Mouse (Mus musculus): ENCODE measurements around the gene Ifi47. TPM values are rescaled to one million over a fixed set of nuclear protein-coding genes. Genes with fewer than 3 reads are reported as not detected.

Ifi47 gene
- polyA plus RNA-seq (2012; ENCODE audit: low replicate concordance) = 8.0 and 8.1 TPM in 2 replicates

GRCm38 (mm10) chr11:49076001-49076757 lies at the start of gene Ifi47:
Gene Ifi47 (plus strand): TSS chr11:49076587.

DNA sequence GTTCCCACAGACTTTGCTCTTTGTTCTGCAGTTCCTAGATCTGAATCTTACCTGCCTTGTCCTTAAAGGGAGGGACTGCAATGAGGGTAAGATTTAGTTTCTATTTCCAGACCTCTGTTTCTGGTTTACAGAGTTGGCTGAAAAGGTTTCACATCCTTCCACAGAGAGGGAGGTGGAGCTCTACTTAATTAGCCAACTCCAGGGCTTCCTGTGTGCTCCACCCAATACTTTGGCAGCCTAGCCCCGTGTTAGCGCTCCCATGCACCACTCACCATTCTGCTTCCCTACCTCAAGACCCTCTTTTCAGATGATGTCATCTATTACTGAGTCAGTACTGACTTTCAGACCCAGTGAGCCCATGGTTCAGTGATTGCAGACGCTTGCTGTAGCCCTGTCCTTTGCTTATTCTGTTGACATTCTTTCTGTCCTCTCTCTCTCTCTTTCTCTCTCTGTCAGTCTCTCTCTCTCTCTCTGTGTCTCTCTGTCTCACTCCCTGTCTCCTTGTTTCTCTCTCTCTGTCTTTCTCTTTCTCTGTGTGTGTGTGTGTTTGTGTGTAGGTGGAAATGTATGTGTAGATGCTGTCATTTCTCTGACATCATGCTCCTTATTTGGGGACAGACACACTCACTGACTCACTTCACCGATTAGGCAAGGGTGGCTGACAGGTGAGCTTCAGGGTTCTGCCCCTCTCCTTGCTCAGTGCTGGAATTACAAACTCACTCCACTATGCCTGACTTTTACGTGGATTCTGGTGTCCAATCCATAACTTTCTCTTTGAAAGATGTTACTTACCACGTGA lies 25.1 kb upstream of the Ifi47 start, which contains the start of gene 9930111J21Rik2:
TSS of gene 9930111J21Rik2 (minus strand) at position 150 of the 799 bp plus-strand sequence.

DNA sequence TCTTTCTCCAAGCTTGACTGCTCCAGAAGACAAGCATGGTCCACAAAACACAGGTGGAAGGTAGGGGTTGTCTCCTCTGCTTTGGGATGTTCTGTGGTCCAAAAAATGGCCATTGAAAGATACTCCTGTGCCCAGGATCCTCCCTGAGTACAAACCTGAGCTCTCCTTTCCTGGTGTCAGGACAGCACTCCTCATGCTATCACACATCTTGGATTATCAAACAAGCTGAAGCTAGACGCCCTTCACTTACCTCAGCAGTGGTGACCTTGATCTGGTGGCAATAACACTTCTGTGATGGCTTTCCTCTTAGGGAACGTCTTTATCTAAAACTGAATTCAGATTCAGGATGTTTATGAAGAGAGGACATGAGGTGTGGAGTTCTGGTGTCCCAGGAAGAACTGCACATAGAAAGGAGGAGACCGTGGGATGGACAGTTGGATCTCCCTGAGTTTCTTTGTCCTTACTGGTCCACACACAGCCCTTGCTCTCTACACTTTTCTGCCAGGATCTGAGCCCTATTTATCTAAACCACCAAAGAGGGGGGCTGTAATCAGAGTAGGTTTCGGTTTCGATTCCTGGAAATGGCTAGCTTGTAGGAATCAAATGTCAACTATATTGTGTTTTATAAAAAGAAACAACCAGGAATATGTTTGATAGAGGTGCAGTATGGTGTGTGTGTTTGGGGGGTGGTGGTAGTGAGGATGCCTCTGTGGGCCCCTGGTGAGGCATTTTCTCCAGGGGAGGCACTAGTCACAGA lies 12.5 kb upstream of the Ifi47 start, which contains the start of gene Tgtp2:
TSS of gene Tgtp2 (minus strand) at position 494 of the 757 bp plus-strand sequence.

DNA sequence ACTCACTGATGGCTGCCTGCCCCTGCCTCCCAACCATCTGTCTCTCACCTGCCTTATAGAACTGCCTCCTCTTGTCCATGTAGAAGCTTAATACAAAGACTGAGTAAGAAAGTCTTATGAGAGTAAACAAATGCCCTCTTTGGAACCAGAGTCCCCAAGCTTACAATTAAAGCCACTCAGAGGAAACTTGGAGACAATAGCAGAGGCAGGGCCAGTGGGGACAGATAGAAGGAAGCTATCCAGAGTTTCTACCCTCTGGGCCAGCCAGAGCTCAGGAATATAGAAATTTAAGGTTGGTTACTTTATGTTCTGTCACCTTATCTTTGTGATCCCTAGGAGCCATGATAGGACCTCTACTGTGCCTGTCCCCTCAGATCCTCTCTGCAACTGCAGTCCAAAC lies 38.4 kb downstream of the Ifi47 start, which contains the start of gene Olfr1396:
TSS of gene Olfr1396 (minus strand) at position 101 of the 400 bp plus-strand sequence.

DNA sequence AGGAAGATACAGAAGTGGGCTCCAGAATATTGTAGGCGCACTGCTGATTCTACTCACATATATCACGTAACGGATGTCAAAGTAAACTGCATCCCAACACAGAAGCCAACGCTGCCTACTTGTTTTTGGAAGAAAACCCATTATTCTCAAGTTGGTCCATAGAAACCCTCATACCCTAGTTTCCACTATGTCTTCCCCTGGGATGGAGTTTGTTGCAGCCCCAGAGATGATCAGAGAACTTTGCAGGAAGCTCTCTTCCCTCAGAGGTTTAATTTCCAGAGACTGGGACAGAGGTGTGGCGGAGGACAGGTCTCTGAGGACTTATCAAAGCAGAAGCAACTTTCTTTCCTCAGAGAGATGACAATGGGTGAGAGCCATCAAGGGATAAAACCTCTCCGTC lies 65.6 kb downstream of the Ifi47 start, which contains the start of gene Olfr1395:
TSS of gene Olfr1395 (plus strand) at position 301 of the 400 bp plus-strand sequence.

Other genes starting within 250 kb of the Ifi47 start
- gene Gm12184, start 249.9 kb upstream of the Ifi47 start, polyA plus RNA-seq (2012; ENCODE audit: low replicate concordance) = 18.1 and 57.7 TPM in 2 replicates
- 5.7 and 6.1 TPM in 2 replicates for gene Irgm1, start 204.9 kb upstream of the Ifi47 start, polyA plus RNA-seq (2012; ENCODE audit: low replicate concordance)
- 0.40 and 0.45 TPM in 2 replicates for gene Gm5431, start 174.4 kb upstream of the Ifi47 start, polyA plus RNA-seq (2012; ENCODE audit: low replicate concordance)
- 4.0 and 21.9 TPM in 2 replicates for gene Psme2b, start 130.4 kb upstream of the Ifi47 start, polyA plus RNA-seq (2012; ENCODE audit: low replicate concordance)
- 0.04 and 0.08 TPM in 2 replicates for gene Olfr56, start 97.7 kb upstream of the Ifi47 start, polyA plus RNA-seq (2012; ENCODE audit: low replicate concordance)
- gene 9930111J21Rik1, start 97.2 kb upstream of the Ifi47 start, polyA plus RNA-seq (2012; ENCODE audit: low replicate concordance) = 6.6 and 11.8 TPM in 2 replicates
- gene Gm12185, start 84.4 kb upstream of the Ifi47 start, polyA plus RNA-seq (2012; ENCODE audit: low replicate concordance) = 0.11 and 0.20 TPM in 2 replicates
- 2.3 and 4.4 TPM in 2 replicates for gene Tgtp1, start 82.4 kb upstream of the Ifi47 start, polyA plus RNA-seq (2012; ENCODE audit: low replicate concordance)
- 9.9 and 21.1 TPM in 2 replicates for gene 9930111J21Rik2, start 25.3 kb upstream of the Ifi47 start, polyA plus RNA-seq (2012; ENCODE audit: low replicate concordance)
- gene Tgtp2, start 12.4 kb upstream of the Ifi47 start, polyA plus RNA-seq (2012; ENCODE audit: low replicate concordance) = 10.4 and 14.3 TPM in 2 replicates
- gene Olfr1396, start 38.3 kb downstream of the Ifi47 start, polyA plus RNA-seq (2012; ENCODE audit: low replicate concordance) = not detected in 2 replicates
- gene Olfr1395, start 65.7 kb downstream of the Ifi47 start, polyA plus RNA-seq (2012; ENCODE audit: low replicate concordance) = not detected in 2 replicates
- gene Olfr1394, start 77.8 kb downstream of the Ifi47 start, polyA plus RNA-seq (2012; ENCODE audit: low replicate concordance) = not detected in 2 replicates
- gene Btnl9, start 110.6 kb downstream of the Ifi47 start, polyA plus RNA-seq (2012; ENCODE audit: low replicate concordance) = 0.81 and 2.0 TPM in 2 replicates
- gene Zfp62, start 126.7 kb downstream of the Ifi47 start, polyA plus RNA-seq (2012; ENCODE audit: low replicate concordance) = 13.0 and 14.0 TPM in 2 replicates
- gene Mgat1, start 167.6 kb downstream of the Ifi47 start, polyA plus RNA-seq (2012; ENCODE audit: low replicate concordance) = 202 and 412 TPM in 2 replicates
- not detected in 2 replicates for gene Olfr1393, start 201.7 kb downstream of the Ifi47 start, polyA plus RNA-seq (2012; ENCODE audit: low replicate concordance)
- 0.03 TPM in 1 of 2 replicates, not detected in the other for gene Olfr1392, start 208.7 kb downstream of the Ifi47 start, polyA plus RNA-seq (2012; ENCODE audit: low replicate concordance)
- gene Olfr10, start 228.2 kb downstream of the Ifi47 start, polyA plus RNA-seq (2012; ENCODE audit: low replicate concordance) = 0.04 TPM in 1 of 2 replicates, not detected in the other
- not detected in 2 replicates for gene Olfr1391, start 246.2 kb downstream of the Ifi47 start, polyA plus RNA-seq (2012; ENCODE audit: low replicate concordance)

Measured in hematopoietic multipotent progenitor cell, adult 10-12 weeks (in vitro differentiated cells).